Comparison of ENCODE assay signal across 12 mouse cellular contexts in genomic region chr7:38105379-38105778, GRCm38 (mm10). TPM values are rescaled to one million over a fixed set of nuclear protein-coding genes. Genes with fewer than 3 reads are reported as not detected.
A peak's percentile ranks its signal among the peaks of the same experiment; 100 is the strongest.
DNase-seq lines count a peak whose midpoint lies in the region; ATAC-seq and TF ChIP-seq lines count a peak whose summit lies in the region.
"Had no signal": no experiment of that assay in that cellular context is flagged by ENCODE, and none has a peak within 500 bp of the region (broad histone marks: within the 10 kb centered on the region; RNA-seq: fewer than 3 reads in every experiment).

No protein-coding gene starts in this region.

- no peak overlapping the region for H3K9ac ChIP-seq in forebrain, postnatal 0 days
- H3K9ac ChIP-seq in lung, embryonic 16.5 days (ENCODE audit: low read length) = peak overlapping the region; percentile 30; the same call in 1 of the 2 replicates
- H3K9ac ChIP-seq in liver, embryonic 16.5 days (ENCODE audit: low read depth, low read length) = peak overlapping the region; percentile 86

- no peak for DNase-seq in forebrain, embryonic 10.5 days (ENCODE audit: extremely low spot score, low spot score)
- no peak for DNase-seq in forebrain, postnatal 0 days
- DNase-seq in lung, postnatal 36 days = no peak
- no peak for DNase-seq in frontal cortex, postnatal 14 days (ENCODE audit: low spot score in 2 of 2)
- DNase-seq in frontal cortex, postnatal 25 days (ENCODE audit: low spot score in 2 of 2) = no peak
- DNase-seq: cerebellum, postnatal 10 days; gastrocnemius, postnatal 36 days; kidney, adult 9 months; left cerebral cortex, postnatal 4 days had no signal

- no peaks in the 10 kb centered on the region for H3K9me3 ChIP-seq in forebrain, embryonic 10.5 days
- H3K9me3 ChIP-seq in forebrain, postnatal 0 days (ENCODE audit: low read length) = no peaks in the 10 kb centered on the region
- no peaks in the 10 kb centered on the region for H3K9me3 ChIP-seq in lung, embryonic 16.5 days (ENCODE audit: control insufficient read depth, low read length)
- no peaks in the 10 kb centered on the region for H3K9me3 ChIP-seq in erythroblast, embryonic 14.5 days (ENCODE audit: control insufficient read depth, low read length)
- no peaks in the 10 kb centered on the region for H3K9me3 ChIP-seq in liver, embryonic 16.5 days (replicated peaks; ENCODE audit: control insufficient read depth, low read length)

- H3K27me3 ChIP-seq in forebrain, embryonic 10.5 days (ENCODE audit: poor library complexity, severe bottlenecking) = peaks cover 15% of the 10 kb centered on the region
- 0 out of 2 replicates have a peak, but pooled peaks cover 4% of the 10 kb centered on the region for H3K27me3 ChIP-seq in forebrain, postnatal 0 days (ENCODE audit: insufficient read depth, low read length)
- H3K27me3 ChIP-seq in lung, embryonic 16.5 days (ENCODE audit: control insufficient read depth, insufficient read depth, low read depth, low read length) = no peaks in the 10 kb centered on the region
- no peaks in the 10 kb centered on the region for H3K27me3 ChIP-seq in erythroblast, embryonic 14.5 days (ENCODE audit: control insufficient read depth)
- H3K27me3 ChIP-seq in liver, embryonic 16.5 days (ENCODE audit: control insufficient read depth, insufficient read depth, low read depth, low read length) = no peaks in the 10 kb centered on the region

- H3K27ac ChIP-seq in forebrain, embryonic 10.5 days = peak overlapping the region; percentile 94
- H3K27ac ChIP-seq in forebrain, postnatal 0 days (ENCODE audit: low read depth, low read length) = no peak overlapping the region
- no peak overlapping the region for H3K27ac ChIP-seq in lung, embryonic 16.5 days (ENCODE audit: low read length)
- peak overlapping the region; percentile 82 for H3K27ac ChIP-seq in liver, embryonic 16.5 days (ENCODE audit: low read length)

- 92% methylated on average over 3 of the region's 3 CpGs for WGBS in forebrain, embryonic 10.5 days
- WGBS in forebrain, postnatal 0 days = 95% methylated on average over 3 of the region's 3 CpGs
- WGBS in lung, embryonic 16.5 days = 87% methylated on average over 3 of the region's 3 CpGs
- 21% methylated on average over 3 of the region's 3 CpGs for WGBS in liver, embryonic 16.5 days (ENCODE audit: insufficient replicate concordance)

- no peak for ATAC-seq in forebrain, postnatal 0 days
- ATAC-seq in lung, embryonic 16.5 days (ENCODE audit: low read depth) = no peak
- ATAC-seq in liver, embryonic 16.5 days (ENCODE audit: low read depth) = peak; percentile 58

- H3K36me3 ChIP-seq in forebrain, embryonic 10.5 days (replicated peaks) = peaks cover 55% of the 10 kb centered on the region
- H3K36me3 ChIP-seq in forebrain, postnatal 0 days (ENCODE audit: insufficient read depth) = no peaks in the 10 kb centered on the region
- H3K36me3 ChIP-seq in lung, embryonic 16.5 days (ENCODE audit: control insufficient read depth, insufficient read depth, low read length) = peaks cover 13% of the 10 kb centered on the region
- H3K36me3 ChIP-seq in erythroblast, embryonic 14.5 days (ENCODE audit: control insufficient read depth) = peaks cover 63% of the 10 kb centered on the region
- peaks cover 33% of the 10 kb centered on the region for H3K36me3 ChIP-seq in liver, embryonic 16.5 days (ENCODE audit: control insufficient read depth, insufficient read depth)

- H3K4me1 ChIP-seq in forebrain, embryonic 10.5 days = peaks cover 48% of the 10 kb centered on the region
- no peaks in the 10 kb centered on the region for H3K4me1 ChIP-seq in forebrain, postnatal 0 days (ENCODE audit: insufficient read depth)
- peaks cover 21% of the 10 kb centered on the region for H3K4me1 ChIP-seq in lung, embryonic 16.5 days (replicated peaks; ENCODE audit: control insufficient read depth, insufficient read depth, low read length)
- H3K4me1 ChIP-seq in erythroblast, embryonic 14.5 days (ENCODE audit: control insufficient read depth) = peaks cover 73% of the 10 kb centered on the region
- peaks cover 36% of the 10 kb centered on the region for H3K4me1 ChIP-seq in liver, embryonic 16.5 days (ENCODE audit: control insufficient read depth, low read depth, low read length)

- H3K4me2 ChIP-seq in forebrain, postnatal 0 days (ENCODE audit: low read depth) = no peak overlapping the region
- H3K4me2 ChIP-seq in lung, embryonic 16.5 days (ENCODE audit: low read depth, low read length) = peak overlapping the region; percentile 98
- peak overlapping the region; percentile 97 for H3K4me2 ChIP-seq in liver, embryonic 16.5 days (ENCODE audit: low read depth, low read length)

- TF ChIP-seq CTCF in forebrain, postnatal 0 days (IDR thresholded peaks at IDR 0.05; ENCODE audit: low read depth) = no peak

- H3K4me3 ChIP-seq in forebrain, embryonic 10.5 days = peak overlapping the region; percentile 93
- no peak overlapping the region for H3K4me3 ChIP-seq in forebrain, postnatal 0 days (ENCODE audit: low read depth, low read length)
- H3K4me3 ChIP-seq in lung, embryonic 16.5 days (ENCODE audit: low read length) = peak overlapping the region; percentile 91; the same call in 1 of the 2 replicates
- H3K4me3 ChIP-seq in erythroblast, embryonic 14.5 days (replicated peaks) = peak overlapping the region; percentile 89
- H3K4me3 ChIP-seq in liver, embryonic 16.5 days (ENCODE audit: low read depth, low read length) = peak overlapping the region; percentile 91

RNA-seq across cellular contexts. Expression of gene Ccne1, which starts 2.0 kb away (rescaled TPM):
- polyA plus RNA-seq in forebrain, embryonic 10.5 days (2016; fragmentation: Nextera tagmentation; extraction: Ambion mirVana) = 116 and 117 TPM in 2 replicates
- 7.5 and 9.9 TPM in 2 replicates for total RNA-seq in forebrain, postnatal 0 days (2014; rRNA removed)
- polyA plus RNA-seq in forebrain, postnatal 0 days (2015; fragmentation: Nextera tagmentation; extraction: Ambion mirVana) = 8.3 and 11.8 TPM in 2 replicates
- 40.6 and 48.5 TPM in 2 replicates for polyA plus RNA-seq in lung, embryonic 16.5 days (2015; fragmentation: Nextera tagmentation; extraction: Ambion mirVana)
- polyA plus RNA-seq in erythroblast, embryonic 14.5 days (2012) = 10.1 and 12.0 TPM in 2 replicates
- polyA plus RNA-seq in liver, embryonic 16.5 days (2015; fragmentation: Nextera tagmentation; extraction: Ambion mirVana) = 59.0 and 68.6 TPM in 2 replicates

Comparison
In these comparisons a context has a peak if more than half of its experiments do, and no peak if none do; other contexts are left out.
1. H3K27ac ChIP-seq: peak in forebrain, embryonic 10.5 days (single experiment) and liver, embryonic 16.5 days (single experiment); none in forebrain, postnatal 0 days (single experiment) and lung, embryonic 16.5 days (single experiment).